Mouse (Mus musculus) testis, postnatal 10 days (tissue): ENCODE measurements around the gene Mrpl10.

ENCODE experiments used
- DNase-seq: peaks from one replicate; pipeline ENCODE4 v3.0.0; 2021; ENCODE audit warnings: low spot score

Mrpl10 gene

GRCm38 (mm10) chr11:97029686-97030417 is 11.5 kb upstream of the Mrpl10 start, which contains the start of gene Scrn2:
Gene Scrn2, plus strand, starts transcription at chr11:97029938.
- peak; percentile 90 for DNase-seq

GRCm38 (mm10) chr11:97030426-97030825 is 10.9 kb upstream of the Mrpl10 start:
- no peak for DNase-seq

DNA sequence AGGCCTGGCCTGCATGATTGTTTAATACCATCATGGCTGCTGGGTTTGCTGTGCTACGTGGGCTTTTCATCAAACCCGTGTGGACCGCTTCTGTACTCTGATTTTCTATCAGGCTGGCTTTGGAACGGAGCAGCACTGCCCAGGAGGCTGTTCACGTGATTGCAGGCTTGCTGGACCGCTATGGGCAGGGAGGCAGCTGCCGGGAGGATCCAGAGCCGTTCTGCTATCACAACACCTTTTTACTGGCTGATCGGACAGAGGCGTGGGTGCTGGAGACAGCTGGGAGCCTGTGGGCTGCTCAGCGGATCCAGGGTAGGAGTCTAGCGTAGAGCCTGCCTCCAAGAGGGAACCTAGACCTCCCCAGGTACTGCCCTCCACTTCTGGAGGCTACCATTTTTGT is 9.4 kb upstream of the Mrpl10 start:
- DNase-seq = no peak

DNA sequence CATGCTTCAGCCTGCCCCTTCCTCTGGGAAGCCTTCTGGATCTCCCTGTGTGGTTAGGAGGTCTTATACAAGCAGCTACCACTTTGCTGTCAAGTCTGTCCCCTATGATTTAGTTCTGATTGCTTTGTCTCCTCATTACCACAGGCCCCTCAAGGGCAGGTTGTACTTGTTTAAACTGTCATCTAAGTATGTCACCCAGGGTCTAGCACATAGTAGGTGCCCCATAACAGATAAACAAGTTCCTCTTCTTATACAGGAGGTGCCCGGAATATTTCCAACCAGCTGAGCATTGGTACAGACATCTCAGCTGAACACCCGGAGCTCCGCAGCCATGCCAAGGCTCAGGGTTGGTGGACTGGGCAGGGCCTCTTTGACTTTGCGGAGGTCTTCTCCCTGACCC is 8.9 kb upstream of the Mrpl10 start:
- no peak for DNase-seq

DNA sequence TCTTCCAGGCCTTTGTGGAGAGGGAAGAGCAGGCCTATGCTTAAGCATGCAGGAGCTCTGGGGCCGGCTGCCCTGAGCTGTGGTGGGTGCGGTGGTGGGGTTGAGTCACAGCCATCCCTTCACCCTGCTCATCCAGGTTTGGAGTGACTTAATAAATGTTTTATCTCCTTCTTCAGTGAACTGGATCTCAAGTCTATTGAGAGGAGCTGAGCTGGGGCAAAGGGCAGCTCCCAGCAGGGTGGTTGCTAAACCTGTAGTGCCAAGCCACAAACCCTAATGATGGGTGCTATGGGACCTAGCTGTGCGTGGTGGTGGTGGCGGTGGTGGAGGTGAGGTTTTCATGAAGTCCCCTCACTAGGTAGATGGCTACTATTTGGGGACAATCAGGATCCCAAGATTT is 7.6 kb upstream of the Mrpl10 start:
- DNase-seq = no peak

DNA sequence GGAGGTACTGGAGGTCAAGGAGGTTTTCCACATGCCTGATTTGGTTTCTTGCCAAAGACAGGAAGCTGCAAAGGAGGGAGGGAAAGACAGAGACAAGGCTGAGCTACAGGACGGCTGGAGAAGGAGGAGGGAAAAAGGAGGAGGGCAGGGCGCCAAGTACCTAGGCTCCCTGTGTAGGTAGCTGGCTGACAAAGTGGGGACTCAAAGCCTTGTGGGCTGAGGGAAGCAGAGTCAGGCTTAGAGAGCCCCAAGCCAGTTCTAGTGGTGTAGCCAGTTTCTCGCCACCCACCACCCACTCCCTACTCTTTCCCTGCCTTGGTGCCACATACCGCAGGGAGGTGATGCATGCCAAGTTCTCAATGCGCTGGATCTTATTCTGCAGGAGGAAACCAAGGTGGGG is 5.2 kb upstream of the Mrpl10 start:
- DNase-seq = no peak

DNA sequence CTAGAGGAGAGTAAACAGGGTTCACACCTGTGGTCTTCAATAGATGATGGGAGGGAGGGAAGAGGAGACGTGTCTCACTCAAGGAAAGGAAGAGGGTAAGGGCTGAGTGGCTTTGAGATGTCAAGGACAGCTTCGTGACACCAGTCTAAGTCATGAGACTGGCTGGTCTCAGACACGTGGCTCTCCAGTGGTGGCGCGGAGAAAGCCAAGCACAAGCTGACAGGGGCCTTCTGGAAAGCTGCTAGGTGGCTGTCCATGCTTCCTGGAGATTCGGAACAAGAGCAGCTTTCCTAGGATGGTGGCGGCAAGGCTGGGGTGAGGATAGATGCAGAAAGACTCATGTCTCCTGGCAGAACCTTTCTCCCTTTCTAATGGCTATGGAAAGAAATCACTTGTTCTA is 2.5 kb upstream of the Mrpl10 start:
- DNase-seq = no peak

DNA sequence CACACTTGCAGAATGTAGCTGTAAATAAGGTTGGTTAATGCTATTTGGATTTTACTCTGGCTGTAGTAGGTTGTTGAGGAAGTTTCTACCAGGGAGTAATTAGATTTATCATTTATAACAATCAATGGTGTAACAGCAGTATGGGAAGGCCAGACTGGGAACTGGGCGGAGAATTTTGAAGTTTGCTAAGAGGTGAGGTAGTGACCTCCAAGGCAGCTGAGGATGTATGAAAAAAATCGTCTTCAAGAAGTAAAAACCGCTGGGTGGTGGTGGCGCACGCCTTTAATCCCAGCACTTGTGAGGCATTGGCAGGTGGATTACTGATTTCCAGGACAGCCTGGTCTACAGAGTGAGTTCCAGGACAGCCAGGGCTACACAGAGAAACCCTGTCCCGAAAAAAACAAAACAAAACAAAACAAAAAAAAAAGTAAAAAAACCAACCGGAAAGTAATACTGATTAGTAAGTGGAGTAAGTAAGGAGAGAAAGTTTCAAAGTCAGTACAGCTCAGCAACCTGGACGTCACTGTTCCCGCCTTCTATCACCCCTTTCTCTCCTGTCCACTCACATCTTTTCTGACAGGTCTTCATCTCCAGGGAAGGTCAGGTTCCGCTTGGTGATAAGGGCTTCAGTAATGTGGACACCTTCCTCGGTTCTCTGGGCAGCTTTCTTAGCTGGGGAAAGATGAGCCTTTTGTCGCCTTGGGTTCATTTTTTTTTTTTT is 899 bp upstream of the Mrpl10 start:
- no peak for DNase-seq

DNA sequence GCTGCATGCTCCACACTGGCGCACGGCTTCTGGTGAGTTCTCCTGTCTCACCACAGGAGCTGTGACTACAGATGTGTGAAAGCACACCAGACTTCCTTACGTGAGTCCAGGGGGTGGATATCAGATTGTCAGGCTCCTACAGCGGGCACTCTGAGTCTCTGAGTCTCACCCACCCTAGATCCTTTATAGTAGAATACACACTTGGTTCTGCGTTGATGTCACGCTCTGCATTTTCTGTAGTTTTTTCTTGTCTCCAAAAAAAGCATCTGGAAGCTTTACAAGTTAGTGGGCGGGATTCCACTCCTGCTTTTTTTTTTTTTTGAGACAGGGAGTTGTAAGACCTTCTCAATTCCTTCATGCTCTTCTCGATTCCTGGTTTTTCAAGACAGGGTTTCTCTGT is 3.5 kb downstream of the Mrpl10 start:
- no peak for DNase-seq

DNA sequence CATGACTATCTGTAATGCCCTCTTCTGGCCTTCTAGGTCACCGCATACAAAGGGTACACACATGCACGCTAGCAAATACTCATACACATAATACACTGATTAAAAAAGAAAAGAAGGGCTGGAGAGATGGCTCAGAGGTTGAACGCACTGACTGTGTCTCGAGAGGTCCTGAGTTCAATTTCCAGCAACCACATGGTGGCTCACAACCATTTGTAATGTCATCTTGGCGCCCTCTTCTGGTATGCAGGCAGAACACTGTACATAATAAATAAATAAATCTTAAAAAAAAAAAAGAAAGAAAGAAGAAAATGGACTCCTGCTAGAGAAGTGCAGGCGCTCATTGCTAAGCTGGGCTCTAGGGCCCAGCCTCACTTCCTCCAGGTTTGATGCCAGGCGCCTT is 4.5 kb downstream of the Mrpl10 start:
- no peak for DNase-seq

DNA sequence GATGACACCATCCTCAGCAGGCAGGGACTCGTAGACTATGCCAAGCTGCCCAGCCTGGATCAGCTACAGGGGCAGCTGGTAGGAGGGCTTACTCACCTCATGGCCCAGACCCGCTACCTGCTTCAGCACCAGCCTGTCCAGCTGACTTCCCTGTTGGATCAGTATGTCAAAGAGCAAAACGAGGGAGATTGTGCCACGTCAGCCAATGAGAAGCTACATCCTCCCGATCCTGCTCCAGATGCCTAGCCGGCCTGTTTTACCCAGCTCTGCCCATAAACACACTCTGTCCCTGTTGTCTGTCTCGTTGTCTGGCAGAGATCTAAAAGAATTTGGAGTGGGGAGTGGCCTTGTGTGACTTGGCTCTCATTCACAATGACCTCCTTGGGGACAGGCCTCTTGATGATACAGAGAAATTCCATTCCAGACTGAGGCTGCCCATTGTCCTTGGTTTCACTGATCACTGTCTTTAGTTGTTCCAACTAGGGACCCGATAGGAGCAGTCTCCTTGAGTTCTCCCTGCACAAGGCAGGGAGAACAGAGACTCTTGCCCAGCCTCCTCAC is 6.8 kb downstream of the Mrpl10 start:
- DNase-seq = no peak

DNA sequence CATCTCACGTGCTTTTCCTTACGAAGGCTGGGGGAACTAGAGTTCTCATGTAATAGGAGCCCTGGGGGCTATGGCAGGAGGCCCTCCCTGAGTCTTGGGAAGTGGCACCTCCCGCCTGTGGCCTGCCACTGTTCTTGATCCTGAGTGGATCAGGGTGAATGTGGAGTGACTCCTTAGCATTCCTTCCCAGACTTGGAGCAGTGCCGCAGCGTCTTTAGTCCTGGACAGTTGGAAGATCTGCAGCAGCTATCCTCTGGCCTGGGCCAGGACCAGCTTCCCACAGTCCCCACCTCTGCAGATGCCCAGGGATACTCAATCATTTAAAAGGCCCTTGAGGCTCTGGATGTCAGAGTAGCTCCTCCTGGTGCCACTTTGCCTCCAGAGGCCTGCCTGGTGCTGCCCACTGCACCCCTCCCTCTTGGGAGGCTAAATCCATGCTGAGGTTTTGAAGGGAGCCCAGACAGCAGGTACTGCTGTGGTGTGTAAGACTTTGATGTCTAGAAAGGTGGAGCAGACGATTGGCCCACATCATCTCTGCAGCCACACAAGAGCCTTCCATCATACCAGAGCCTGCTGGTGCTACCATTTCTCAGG is 8.2 kb downstream of the Mrpl10 start:
- DNase-seq = no peak

DNA sequence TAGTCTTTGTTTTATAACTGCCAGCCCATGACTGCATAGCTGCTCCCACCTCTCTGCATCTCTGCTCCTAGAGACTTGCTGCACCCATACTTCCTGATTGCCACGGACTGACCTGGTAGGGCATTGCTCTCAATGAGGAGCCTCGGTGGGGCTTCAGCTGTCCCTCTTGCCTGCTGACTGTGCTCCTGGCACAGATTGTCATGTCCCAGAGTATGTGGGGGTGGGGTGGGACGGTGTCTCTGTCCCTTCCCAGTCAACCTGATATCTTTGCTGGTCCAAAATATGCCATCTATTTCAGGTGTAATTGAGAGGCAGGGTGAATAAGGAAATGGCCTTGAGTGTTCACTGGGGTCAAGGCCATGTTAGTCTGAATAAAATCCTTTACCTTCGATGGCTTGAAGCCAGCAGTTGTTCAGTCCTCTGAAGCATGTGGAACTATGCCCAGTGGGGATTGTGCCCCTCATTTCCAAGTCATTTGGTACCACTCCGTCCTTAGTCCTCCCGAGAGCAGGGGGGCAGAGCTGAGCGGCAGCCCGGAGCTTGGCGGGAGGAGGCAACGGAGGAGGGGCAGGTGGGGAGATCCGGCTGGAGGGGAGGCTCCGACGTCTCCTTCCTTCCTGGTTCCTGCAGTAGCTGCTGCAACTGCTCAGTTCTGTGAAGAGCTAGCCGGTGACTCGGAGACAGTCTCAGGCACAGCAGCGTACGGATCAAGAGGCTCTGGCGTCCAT is 9.0 kb downstream of the Mrpl10 start, which contains the start of gene Osbpl7:
Osbpl7 (plus strand) TSS at position 413 of the 728 bp plus-strand sequence.
- peak; percentile 79 for DNase-seq

DNA sequence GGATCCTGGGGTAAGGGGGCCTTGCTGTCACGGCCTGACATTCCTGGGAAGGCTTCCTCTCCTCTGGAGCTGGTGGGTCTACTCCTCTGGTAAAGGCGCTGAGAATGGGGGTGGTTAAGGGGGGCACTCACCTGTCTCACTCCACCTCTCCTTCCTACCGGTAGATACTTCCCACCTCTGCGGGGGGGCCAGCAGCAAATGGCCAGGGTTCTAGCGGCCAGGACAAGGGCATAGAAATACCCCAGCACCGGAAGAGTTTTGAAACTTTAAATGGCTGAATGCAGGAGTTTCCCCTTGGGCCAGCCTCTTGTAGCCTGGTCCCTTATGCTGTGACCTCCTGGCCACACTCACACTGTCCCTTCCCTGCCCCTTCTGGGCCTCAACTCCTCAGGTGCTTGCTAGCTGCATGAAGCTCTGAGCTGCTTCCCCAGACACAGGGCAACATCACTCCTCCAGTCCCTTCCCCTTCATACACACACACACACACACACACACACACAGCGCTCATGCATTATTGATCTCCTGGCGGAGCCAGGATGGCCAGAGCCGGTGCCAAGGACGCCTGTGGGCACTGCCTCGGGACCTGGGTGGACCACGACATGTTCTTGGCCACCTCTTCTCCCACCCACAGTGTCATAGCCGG is 9.7 kb downstream of the Mrpl10 start:
- no peak for DNase-seq

- DNase-seq = no peak
Observed at GRCm38 (mm10) chr11:97052219-97052646, 10.9 kb downstream of the Mrpl10 start.

DNA sequence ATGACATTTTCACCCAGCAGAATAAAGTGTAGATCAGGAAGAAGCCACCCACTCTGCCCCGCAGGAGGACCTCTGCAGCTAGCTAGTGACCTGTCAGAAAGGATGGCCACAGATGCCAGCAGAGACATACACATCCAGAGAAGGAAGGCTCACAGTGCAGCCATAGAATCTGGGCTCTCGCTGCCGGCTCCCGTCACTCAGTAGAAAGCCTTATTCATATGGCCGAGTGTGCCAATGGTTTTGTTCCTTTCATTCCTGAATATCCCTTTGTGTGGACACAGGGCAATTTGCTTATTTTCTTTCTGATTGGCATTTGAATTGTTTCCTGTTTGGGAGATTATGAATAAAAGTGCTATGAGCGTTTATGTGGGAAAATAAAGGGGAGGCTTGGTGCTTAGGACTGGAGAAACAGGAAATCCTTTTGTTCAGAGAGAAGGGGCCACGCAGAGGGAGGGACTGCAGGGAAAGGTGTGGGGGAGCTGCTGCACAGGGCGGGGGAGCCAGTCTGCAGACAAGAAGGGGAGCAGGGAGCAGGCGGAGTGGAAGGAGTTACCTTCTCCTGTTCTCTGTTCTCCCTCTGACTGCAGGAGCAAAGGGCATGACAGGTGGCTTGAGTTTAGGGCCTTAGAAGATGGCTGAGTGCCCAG is 22.0 kb downstream of the Mrpl10 start:
- peak; percentile 61 for DNase-seq

- DNase-seq = peak; percentile 58
Observed at GRCm38 (mm10) chr11:97063921-97064295, 22.5 kb downstream of the Mrpl10 start.

DNA sequence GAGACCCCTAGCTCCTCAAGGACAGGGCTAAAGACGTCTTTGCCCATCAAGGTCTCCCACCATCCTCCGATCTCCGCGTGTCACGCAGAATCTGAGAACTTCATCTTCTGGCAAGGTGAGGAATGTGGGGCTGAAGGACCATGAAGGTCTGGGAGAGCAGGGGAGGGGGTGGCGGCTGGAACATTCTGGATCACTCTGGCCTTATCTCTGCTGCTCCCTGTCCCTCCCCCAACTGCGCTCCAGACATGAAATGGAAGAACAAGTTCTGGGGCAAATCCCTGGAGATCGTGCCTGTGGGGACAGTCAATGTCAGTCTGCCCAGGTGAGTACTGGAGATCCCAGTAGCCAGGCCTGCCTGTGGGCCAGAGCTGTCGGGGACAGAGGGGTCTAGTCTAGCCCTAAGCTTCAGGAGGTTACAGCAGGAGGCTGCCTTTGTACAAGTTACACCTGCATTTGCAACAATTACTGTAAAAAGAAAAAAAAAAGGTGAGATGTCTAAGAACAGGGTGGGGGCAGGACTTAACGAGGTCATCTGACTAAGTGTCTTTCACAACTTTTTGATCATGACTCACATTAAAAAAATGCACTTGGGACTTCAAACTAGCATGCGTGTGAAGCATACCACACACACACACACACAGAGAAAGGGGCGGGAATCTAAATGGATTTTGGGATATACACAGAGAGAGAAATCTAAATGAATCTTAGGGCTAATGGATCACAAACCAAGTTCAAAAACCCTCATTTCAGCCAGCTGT is 24.4 kb downstream of the Mrpl10 start:
- DNase-seq = peak; percentile 60

DNA sequence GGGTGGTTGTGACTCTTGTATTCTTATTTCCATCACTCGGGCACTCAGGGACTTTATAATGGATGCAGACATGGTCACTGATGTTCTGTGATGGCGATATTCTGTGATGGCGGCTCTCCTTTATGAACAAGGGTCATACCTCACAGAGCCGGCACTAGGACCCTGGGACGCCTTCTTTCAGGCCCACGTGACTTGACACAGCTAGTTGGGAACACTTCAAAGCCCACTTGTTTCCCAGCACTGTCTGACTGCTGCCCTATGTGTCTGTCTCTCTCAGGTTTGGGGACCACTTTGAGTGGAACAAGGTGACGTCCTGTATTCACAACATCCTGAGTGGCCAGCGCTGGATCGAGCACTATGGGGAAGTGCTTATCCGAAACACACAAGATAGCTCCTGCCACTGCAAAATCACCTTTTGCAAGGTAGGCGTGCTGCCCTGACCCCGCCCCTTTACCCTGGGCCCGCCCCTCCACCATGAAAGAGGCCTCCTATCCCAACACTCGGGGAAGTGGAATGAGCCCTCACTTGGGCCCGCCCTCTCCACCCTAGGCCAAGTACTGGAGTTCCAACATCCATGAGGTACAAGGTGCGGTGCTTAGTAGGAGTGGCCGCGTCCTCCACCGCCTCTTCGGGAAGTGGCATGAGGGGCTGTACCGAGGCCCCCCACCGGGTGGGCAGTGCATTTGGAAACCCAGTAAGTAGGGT is 25.4 kb downstream of the Mrpl10 start:
- DNase-seq = no peak

DNA sequence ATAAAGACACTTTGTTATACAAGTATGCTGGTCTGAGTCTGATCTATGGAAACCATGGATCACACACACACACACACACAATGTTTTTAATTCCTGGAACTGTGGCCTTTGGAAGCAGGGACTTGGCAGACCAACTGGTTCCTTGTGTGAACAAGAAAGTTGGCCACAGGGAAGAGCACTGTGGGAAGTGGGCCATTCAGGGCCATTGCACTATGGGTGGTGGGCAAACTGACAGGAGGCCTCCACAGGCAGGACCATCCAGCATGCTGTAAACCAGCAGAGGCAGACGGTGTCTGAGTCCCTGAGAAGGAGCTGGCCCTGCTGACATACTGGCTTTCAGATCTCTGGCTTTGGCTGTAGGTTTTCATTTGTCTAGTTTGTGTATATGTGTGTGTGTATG is 28.0 kb downstream of the Mrpl10 start:
- DNase-seq = no peak
